Mouse (Mus musculus): Measurements from ENCODE around the gene Acaca. TPM values are rescaled to one million over a fixed set of nuclear protein-coding genes. Genes with fewer than 3 reads are reported as not detected.

The Acaca gene
- 100 to 1,000 TPM; 488 to 991 TPM for total RNA-seq (2021)
- long read RNA-seq, experiment 1, partial matches to known transcripts = 90 of 102 reads
- long read RNA-seq, experiment 1, other reads (novel, unspliced or antisense) = 12 of 102 reads
- long read RNA-seq, experiment 2, partial matches to known transcripts = 47 of 53 reads
- long read RNA-seq, experiment 2, other reads (novel, unspliced or antisense) = 6 of 53 reads

DNA sequence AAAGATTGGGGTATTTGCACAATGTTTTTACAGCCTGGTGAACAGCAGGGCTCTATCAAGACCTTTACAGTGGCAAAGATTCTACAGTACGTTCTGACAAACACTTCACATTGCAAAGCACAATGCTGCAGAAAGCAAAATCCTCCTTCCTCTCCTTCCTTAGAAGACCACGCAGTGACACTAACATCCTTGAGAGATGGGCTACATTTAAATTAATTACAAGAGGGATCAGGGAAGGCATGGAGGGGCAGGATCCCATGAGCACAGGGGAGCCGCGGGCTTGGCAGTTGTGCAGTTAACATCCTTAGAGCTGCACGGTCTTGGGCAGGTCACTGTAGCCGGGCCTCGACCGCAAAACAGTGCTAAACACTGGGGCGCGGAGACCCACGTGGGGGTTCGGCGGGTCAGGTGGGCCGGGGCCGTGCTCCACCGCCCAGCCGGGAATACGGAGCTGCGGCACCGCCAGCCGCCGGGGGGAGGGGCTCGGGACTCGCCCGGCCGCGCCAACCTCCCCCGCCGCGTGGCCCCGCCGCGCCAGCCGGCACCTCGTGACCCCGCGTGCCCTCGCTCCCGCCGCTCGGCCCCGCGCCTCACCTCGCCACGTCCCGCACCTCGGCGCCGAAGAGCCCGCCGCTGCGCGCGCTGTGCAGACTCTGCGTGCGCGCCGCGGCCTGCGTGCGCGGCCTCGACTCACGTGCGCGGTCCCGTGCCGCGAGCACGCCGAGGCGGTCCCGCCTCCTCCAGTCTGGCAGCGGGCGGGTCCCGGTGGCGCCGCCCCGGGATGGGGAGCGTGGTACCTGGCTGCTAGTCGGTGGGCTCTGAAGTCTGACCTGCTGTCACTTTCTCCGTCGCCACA lies at the start of gene Acaca, which contains the start of gene Tada2a:
TSS of gene Acaca (plus strand) at position 730 of the 856 bp plus-strand sequence.
TSS of gene Tada2a (minus strand) at position 658 of the 856 bp plus-strand sequence.
- peak; percentile 82 to 84 for DNase-seq (ENCODE audit: low spot score in 2 of 2)

DNA sequence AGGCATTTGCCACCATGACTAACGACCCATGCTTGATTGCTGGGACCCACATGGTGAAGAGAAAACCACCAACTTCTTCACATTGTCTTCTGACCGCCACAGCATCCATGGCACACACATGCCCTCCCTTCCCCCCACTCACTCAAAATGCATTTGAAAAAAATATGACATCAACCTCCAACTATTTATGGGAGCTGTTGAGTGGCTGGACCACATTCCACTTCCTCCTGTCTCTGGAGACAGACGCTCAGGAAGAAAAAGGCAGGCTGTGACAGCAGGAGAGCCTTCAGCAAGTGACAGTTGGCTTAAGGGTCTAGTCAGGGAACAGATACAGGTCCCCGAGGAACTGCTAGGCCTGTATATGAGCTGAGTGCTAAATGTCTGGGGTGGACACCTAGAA lies 49.6 kb upstream of the Acaca start:
- no peak for DNase-seq (ENCODE audit: low spot score in 2 of 2)

DNA sequence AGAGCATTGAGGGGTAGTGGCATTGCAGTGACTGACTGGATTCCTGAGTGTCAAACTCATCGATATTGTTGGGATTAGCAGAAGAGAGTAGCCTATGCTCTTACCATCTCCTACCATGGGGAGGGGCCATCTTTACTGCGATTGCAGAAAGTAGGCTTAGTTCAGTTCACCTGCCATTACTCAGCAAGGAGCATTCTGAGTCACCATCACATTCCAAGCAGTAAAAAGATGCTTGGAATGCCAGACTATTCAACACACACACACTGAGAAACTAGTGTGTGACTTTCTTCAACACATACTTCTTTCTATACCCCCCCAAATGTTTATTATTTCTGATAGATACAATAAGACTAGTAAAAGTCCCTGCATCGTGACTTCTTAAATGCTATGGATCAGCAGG lies 49.1 kb upstream of the Acaca start:
- no peak for DNase-seq (ENCODE audit: low spot score in 2 of 2)

DNA sequence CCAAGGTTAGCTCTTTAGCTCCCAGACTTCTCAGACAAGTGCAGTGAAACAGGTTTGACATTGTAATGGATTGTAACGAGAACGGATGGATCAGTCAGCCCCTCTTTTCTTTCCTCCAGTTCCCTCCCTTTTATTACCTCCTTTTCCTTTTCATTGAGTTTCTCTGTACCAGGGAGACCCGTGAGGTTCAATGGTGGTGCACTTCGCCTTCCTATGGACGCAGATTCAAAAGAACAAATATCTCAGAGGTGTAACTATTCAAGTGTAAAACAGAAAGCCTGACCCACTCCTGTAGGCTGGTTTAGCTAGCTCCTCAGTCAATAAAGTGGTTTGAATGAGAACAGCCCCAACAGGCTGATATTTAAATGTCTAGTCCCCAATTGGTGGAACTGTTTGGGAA lies 47.6 kb upstream of the Acaca start:
- no peak for DNase-seq (ENCODE audit: low spot score in 2 of 2)

DNA sequence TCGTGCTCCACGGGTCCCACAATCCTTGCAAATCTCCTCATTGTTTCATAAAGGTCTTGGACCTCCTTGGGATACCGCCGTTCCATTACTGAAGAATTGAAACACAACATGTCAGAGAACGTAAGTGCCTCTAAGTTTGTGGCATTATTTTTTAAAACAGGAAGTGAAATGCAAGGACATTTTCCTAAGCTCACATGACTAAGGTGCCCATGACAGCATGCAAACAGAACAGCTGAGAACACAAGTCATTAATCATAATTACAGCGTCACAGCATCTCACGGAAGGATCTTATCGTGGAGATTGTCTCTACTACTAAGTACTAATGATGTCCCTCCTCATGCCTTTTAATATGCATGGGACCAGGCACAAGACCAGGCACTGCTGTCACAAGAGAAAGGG lies 38.9 kb upstream of the Acaca start:
- DNase-seq (ENCODE audit: low spot score in 2 of 2) = no peak

DNA sequence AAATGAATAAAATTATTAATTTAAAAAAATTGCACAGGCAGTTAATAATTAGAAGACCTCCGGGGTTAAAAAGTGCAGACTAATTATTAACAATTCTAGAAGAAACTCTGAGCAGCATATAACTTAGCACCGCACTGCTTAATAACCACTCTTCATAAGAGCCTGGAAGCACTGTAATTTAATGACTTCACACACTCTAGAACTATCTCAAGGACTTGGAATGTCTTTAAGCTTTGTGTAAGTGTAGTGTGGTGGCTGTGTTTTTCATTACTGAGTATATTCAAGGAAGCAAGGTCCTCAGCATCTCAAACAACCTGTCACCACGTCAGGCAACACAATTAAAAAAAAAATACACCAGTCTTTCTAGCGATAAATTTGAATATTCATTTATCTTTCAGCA lies 34.4 kb upstream of the Acaca start:
- no peak for DNase-seq (ENCODE audit: low spot score in 2 of 2)

DNA sequence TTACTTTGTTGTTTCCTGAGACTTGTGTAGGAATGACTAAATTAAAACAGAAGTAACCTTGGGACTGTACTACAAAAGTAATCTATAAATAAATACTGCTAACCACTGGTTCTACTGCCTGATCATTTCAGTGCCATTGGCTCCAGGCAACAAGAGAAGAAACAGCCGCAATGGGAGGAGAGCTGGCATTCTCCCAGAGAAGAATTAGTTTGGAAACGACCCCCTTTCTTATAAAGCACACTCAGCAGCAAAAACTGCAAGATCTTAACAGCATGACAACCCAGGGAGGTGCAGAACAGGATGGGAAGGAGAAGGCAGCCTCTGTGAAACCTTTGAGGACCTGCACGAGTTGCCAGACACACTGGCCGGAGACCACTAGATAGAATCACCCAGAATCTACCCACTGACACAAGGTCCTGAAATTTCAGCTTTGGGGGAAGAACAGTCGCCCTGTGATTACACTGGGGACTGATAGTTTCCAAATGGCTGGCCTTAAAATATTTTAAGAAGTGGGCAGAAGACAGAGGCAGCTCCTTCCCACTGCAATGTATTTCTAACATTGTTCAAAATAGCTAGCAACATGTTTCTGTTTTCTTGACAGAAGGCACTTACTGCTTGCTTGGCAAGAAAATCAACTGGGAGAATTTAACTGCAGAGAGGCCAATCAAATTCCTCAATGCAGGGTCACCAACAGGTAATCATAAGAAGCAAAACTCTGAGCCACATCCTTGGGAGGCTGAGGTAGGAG lies 32.0 kb upstream of the Acaca start:
- DNase-seq (ENCODE audit: low spot score in 2 of 2) = no peak

DNA sequence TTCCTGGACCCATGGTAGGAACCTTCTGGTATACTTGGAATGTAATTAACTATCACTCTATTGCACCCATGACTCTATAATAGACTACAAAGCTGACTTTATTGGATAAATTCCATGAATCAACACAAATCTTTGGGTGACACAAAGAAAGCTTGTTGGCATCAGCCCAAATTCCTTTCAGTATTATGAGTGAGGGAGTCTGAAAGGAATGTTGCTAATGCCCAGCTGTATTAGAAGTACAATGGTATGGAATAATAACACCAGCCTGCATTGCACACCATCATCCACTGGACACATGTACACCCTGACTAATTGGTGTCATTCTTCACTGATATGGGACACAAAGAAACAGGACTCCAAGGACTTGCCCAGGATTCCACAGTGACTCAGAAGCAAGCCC lies 28.3 kb upstream of the Acaca start:
- no peak for DNase-seq (ENCODE audit: low spot score in 2 of 2)

DNA sequence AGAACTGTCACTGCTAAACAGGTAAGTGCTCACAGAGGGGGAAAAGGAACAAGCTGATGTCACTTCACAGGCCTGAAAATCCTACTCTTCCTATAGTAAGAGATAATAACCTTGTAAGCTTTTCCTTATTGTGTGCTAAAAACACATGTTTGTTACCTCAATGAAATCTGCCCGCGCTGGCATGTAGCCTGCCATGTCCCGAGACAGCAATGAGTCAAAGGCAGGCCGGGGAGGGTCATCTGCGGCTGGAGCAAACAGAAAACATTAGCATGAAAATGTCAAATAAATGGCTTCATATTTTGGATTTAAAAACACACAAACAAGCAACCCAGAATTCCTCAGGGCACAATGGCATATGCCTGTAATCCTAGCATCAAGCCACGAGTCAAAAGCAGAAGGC lies 25.4 kb upstream of the Acaca start:
- DNase-seq (ENCODE audit: low spot score in 2 of 2) = peak in 1 of 2 experiments; percentile 18

DNA sequence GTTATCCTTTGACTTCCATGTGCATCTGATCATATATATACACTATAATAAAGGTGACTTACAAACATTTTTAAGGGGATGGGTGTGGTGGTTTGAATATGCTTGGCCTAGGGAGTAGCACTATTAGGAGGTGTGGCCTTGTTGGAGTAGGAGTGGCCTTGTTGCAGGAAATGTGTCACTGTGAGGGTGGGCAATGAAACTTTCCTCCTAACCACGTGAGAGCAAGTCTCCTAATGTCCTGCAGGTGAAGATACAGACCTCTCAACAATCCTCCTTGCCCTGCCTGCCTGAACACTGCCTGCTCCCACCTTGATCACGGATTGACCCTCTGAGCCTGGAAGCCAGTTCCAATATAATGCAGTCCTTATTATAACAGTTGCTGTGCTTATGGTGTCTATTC lies 22.3 kb upstream of the Acaca start:
- no peak for DNase-seq (ENCODE audit: low spot score in 2 of 2)

DNA sequence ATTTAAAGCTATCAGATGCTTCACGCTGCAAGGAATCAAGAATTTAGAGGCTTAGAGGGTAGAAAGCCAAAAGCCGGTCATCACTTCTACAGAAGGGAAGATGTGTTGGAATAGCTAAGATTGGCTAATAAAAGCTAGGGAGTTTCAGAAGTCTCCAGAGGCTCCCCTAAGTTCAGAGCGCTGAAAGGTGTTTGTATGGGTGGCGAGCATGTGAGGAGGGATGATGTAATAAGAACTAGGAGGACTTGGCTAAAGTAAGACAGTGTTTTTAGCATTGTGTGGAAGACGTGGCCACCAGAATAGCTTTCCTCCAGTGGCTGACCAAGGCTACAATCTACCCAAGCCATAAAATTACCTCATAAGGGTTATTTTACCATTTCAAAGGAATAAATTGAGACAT lies 15.8 kb upstream of the Acaca start:
- no peak for DNase-seq (ENCODE audit: low spot score in 2 of 2)

DNA sequence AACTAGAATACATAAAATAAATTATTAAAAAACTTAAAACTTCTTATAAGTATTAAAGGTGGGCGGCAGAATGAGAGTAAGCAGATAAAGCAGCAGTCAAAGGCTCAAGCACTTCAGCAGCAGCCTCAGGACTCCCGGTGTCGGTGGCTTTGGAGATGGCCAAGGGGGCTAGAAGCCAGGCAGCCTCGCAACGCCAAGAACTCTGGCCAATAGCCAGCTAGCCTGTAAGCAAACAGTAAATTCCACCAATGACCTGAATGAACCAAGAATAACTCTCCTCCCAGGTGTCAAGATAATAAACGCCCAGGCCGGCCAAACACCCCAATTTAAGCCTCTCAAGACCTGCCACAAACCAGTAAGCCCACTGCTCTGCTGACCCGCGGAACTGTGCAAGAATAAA lies 13.8 kb upstream of the Acaca start:
- DNase-seq (ENCODE audit: low spot score in 2 of 2) = no peak

DNA sequence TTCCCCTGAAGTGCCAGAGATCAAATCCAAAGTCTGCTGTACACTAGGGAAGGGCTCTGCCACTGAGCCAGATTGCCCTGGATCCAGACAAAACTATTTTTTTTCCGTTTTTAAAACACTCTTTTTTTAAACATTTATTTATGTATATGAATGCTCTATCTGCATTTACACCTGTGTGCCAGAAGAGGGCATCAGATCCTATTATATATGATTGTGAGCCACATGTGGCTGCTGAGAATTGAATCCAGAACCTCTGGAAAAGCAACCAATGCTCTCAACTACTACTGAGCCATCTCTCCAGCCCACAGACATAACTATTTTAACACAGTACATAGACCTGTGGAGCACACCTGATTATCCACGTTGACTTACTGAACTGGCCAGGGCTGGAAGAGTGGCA lies 13.3 kb upstream of the Acaca start:
- no peak for DNase-seq (ENCODE audit: low spot score in 2 of 2)

DNA sequence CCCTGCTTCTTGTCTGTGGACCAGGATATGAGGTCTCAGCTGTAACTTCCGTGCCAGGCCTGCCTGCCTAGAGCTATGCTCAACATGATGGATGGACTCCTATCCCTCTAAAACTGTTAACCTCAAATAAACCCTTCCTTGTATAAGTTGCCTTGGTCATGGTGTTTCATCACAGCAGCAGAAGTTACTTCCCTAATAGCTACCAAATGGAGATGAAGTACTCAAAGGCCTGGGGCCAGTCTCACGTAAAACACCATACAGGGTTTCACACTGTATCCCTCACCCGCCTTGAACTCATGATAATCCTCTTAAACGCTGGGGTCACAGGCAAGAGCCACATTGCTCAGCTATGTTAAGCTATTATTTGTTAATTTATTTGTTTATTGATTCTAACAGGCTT lies 12.0 kb upstream of the Acaca start:
- DNase-seq (ENCODE audit: low spot score in 2 of 2) = no peak

DNA sequence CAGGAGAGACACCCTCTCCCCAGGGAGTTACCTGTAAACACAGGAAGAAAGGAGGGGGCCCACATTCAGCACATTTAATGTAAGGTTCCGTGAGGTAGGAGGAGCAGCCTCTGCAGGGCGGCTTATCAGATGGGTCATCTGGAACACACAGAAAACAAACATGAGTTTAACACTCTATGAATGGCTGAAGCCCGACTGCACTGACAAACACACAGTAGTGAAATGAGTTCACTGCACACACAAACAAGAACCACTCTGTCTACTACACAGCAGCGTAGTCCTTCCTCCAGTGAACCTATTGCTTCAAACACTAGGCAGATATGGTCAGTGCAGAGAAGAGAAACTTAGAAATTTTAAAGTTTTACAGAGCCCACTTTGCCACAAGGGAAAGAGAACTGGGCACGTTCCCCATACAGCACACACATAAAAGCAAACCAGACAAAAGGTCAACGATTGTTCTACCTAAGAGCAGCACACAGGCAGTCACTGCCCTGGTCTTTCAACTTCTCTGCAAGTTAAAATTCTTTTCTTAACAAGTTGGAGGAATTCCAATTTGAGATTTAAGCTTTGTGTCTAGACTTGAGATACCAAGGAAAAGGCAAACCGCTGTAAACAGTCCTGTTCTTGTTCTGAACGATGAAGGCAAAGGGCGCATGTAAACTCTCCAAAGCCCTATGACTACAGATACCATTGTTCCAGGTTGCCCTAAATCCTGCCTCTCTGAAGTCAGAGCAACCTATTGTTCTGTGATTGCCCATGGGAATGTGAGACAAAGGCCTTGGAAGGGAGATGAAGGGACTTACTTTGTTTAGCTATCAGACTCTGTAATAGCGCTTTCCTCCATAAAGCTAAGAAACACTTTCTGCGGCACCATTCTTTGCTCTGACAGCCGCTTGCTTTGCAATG lies 8.2 kb upstream of the Acaca start:
- no peak for DNase-seq (ENCODE audit: low spot score in 2 of 2)

DNA sequence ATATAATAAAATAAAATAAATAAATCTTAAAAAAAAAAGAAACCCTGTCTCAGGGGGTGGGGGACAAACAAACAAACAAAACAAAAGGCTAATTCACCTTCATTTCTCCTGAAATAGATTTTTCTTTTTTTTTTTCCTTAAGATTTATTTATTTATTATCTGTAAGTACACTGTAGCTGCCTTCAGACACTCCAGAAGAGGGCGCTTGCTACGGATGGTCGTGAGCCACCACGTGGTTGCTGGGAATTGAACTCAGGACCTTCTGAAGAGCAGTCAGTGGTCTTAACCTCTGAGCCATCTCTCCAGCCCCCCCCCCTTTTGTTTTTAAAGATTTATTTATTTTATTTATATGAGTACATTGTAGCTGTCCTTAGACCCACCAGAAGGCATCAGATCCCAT lies 1.5 kb upstream of the Acaca start:
- DNase-seq (ENCODE audit: low spot score in 2 of 2) = no peak

DNA sequence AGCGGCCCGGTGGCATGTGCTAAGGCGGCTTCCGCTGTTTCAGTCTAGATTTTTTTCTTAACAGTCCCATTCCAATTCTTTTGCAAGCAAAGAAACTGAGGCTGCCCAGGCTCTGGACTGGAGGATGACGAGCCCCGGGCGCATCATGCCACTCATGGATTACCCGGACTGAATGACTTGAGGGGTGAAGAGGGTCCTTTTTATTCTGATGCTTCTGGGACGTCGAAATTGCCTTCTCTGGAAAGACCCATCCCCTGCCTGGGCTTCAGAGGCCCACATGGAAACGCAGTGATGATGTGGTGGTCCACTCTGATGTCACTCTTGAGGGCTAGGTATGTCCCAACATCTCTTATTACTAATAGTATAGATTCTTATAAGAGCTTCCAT lies 320 bp downstream of the Acaca start:
- no peak for DNase-seq (ENCODE audit: low spot score in 2 of 2)

DNA sequence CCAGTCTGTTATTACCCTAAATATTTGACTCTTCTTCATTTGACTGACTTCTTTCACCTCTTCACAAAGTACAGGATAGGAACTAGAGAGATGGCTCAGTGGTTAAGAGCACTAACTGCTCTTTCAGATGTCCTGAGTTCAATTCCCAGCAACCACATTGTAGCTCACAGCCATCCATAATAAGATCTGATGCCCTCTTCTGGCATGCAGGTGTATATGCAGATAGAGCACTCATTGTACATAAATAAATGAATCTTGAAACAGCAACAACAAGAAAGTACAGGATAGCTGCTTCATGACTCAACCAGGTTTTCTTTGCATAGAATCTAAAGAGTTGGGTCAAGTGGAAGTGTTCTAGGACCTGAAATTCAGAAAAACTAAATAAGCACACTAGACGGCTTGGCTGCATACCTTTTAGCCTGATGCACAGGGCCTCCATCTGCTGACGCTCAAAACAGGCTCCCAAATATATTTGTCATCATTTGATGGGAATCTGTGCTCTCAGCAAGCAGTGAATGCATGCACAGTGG lies 4.9 kb downstream of the Acaca start:
- DNase-seq (ENCODE audit: low spot score in 2 of 2) = no peak

DNA sequence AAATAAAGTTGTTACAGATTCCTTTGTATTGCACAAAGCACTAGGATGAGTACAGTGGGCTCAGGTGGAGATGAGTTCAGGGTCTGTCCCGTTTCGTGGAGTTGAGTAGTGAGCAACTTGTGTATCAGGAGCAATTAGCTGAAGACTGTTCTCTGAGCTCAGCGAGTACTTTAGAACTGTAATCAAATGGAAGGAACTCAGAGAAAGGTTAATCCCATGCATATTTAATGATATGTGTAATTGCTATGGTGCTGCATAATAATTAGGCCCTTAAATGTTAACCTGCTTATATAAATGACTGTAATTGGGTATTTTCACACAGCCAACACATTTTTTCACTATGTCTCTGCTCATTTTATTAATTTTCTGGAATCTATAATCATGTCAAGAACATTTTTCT lies 7.0 kb downstream of the Acaca start:
- DNase-seq (ENCODE audit: low spot score in 2 of 2) = no peak

DNA sequence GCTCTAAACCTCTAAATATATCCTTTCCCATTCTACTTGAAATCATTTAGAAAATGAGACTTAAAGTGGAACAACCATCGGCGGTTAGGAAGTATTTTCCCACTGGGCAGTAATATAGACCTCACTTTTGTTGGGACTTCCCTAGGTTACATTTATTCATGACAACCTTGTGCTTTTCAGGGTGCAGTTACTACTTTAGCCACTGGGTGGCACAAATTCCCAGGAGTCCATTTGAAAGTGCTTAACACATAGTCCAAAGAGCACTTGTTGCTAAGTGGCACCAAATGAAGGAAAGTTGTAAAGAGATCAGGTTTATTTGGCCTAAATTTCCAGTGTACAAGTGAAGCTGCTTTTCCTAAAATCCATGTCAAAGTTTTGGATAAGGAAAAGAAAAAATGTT lies 12.3 kb downstream of the Acaca start:
- peak; percentile 48 to 49 for DNase-seq (ENCODE audit: low spot score in 2 of 2)
